Comparison of ENCODE assay signal across 10 mouse cellular contexts in the genomic region with DNA sequence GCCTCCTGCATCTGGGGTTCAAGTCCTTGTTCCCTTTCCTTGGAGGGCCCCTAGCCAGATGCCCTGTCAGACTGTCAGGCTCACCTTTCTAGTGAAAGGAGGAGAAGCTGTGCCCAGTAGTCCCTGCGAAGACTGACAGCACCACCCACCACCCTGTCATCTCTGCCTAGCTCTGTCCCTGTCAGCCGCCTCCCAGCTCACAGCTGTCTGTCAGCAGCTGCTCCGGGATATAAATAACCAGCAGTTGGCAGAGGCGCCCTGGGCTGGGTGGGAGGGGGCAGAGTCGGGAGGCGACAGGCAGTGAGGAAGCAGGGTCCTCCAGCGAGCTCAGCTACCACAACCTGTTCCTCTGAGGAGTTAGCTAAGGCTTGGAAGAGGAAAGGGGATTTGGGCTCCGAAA. TPM values are rescaled to one million over a fixed set of nuclear protein-coding genes. Genes with fewer than 3 reads are reported as not detected.
DNase-seq lines count a peak whose midpoint lies in the region; ATAC-seq and TF ChIP-seq lines count a peak whose summit lies in the region.
"Had no signal": no experiment of that assay in that cellular context is flagged by ENCODE, and none has a peak within 500 bp of the region (broad histone marks: within the 10 kb centered on the region; RNA-seq: fewer than 3 reads in every experiment).

No protein-coding gene starts in this region.

- DNase-seq in thymus, postnatal 0 days (ENCODE audit: low spot score) = peak; percentile 4
- DNase-seq in thymus, adult 2 months = no peak
- DNase-seq in lung, postnatal 0 days (ENCODE audit: low spot score) = peak; percentile 37
- no peak for DNase-seq in cerebellum, postnatal 10 days
- no peak for DNase-seq in kidney, adult 9 months
- DNase-seq in T-cell, adult 2 months (ENCODE audit: low spot score) = no peak
- DNase-seq: cerebellum, adult 11 months had no signal

- H3K27me3 ChIP-seq in forebrain, embryonic 13.5 days = no peaks in the 10 kb centered on the region
- H3K27me3 ChIP-seq in forebrain, embryonic 12.5 days = no peaks in the 10 kb centered on the region
- 0 out of 2 replicates have a peak, but pooled peaks cover 2% of the 10 kb centered on the region for H3K27me3 ChIP-seq in thymus, adult 2 months (ENCODE audit: control insufficient read depth, insufficient read depth, low read length)
- H3K27me3 ChIP-seq in lung, postnatal 0 days (replicated peaks; ENCODE audit: insufficient read depth, low read length) = no peaks in the 10 kb centered on the region

- H3K27ac ChIP-seq in forebrain, embryonic 13.5 days = no peak overlapping the region
- no peak overlapping the region for H3K27ac ChIP-seq in forebrain, embryonic 12.5 days
- H3K27ac ChIP-seq in thymus, adult 2 months (ENCODE audit: control insufficient read depth, insufficient read depth, low read length) = no peak overlapping the region
- H3K27ac ChIP-seq in lung, postnatal 0 days (ENCODE audit: low read length) = no peak overlapping the region
- H3K27ac ChIP-seq: stomach, postnatal 0 days had no signal

- H3K4me1 ChIP-seq in forebrain, embryonic 13.5 days = peaks cover 25% of the 10 kb centered on the region
- peaks cover 18% of the 10 kb centered on the region for H3K4me1 ChIP-seq in forebrain, embryonic 12.5 days
- no peaks in the 10 kb centered on the region for H3K4me1 ChIP-seq in thymus, adult 2 months (replicated peaks; ENCODE audit: control insufficient read depth, insufficient read depth, low read length)
- H3K4me1 ChIP-seq in lung, postnatal 0 days (ENCODE audit: insufficient read depth, low read depth, low read length) = no peaks in the 10 kb centered on the region

- WGBS in forebrain, embryonic 13.5 days = 43% methylated on average over 8 of the region's 8 CpGs
- 39% methylated on average over 8 of the region's 8 CpGs for WGBS in forebrain, embryonic 12.5 days
- WGBS in thymus, adult 2 months = 12% methylated on average over 8 of the region's 8 CpGs
- WGBS in lung, postnatal 0 days = 22% methylated on average over 8 of the region's 8 CpGs

- no peak overlapping the region for H3K4me3 ChIP-seq in forebrain, embryonic 13.5 days
- no peak overlapping the region for H3K4me3 ChIP-seq in forebrain, embryonic 12.5 days (replicated peaks)
- H3K4me3 ChIP-seq in thymus, adult 2 months (ENCODE audit: control insufficient read depth, insufficient read depth, low read length) = no peak overlapping the region
- no peak overlapping the region for H3K4me3 ChIP-seq in lung, postnatal 0 days (ENCODE audit: low read depth, low read length)

- TF ChIP-seq CTCF in thymus, adult 2 months (IDR thresholded peaks at IDR 0.05; ENCODE audit: borderline replicate concordance, control insufficient read depth, extremely low read depth, insufficient read depth, low read length, poor library complexity) = no peak
- no peak for TF ChIP-seq CTCF in lung, postnatal 0 days (IDR thresholded peaks at IDR 0.05)

- H3K36me3 ChIP-seq in forebrain, embryonic 13.5 days (ENCODE audit: poor library complexity, severe bottlenecking) = no peaks in the 10 kb centered on the region
- H3K36me3 ChIP-seq in forebrain, embryonic 12.5 days (replicated peaks) = no peaks in the 10 kb centered on the region
- H3K36me3 ChIP-seq in thymus, adult 2 months (ENCODE audit: control insufficient read depth, insufficient read depth, low read length) = no peaks in the 10 kb centered on the region
- no peaks in the 10 kb centered on the region for H3K36me3 ChIP-seq in lung, postnatal 0 days (ENCODE audit: insufficient read depth, low read length)

- H3K4me2 ChIP-seq in forebrain, embryonic 13.5 days = no peak overlapping the region
- no peak overlapping the region for H3K4me2 ChIP-seq in forebrain, embryonic 12.5 days
- no peak overlapping the region for H3K4me2 ChIP-seq in lung, postnatal 0 days (replicated peaks; ENCODE audit: low read depth, low read length)

- no peak overlapping the region for H3K9ac ChIP-seq in forebrain, embryonic 13.5 days
- H3K9ac ChIP-seq in forebrain, embryonic 12.5 days = no peak overlapping the region
- no peak overlapping the region for H3K9ac ChIP-seq in lung, postnatal 0 days (replicated peaks; ENCODE audit: low read depth)

- no peak for TF ChIP-seq POLR2A in thymus, adult 2 months (IDR thresholded peaks at IDR 0.05; ENCODE audit: control insufficient read depth, extremely low read depth, insufficient read depth, low read length, poor library complexity)

- peak; percentile 71 for ATAC-seq in forebrain, embryonic 13.5 days
- ATAC-seq in forebrain, embryonic 12.5 days (ENCODE audit: low FRiP score) = no peak; the same call in 1 of the 2 replicates
- peak; percentile 72 for ATAC-seq in lung, postnatal 0 days

- no peak for TF ChIP-seq EP300 in lung, postnatal 0 days (IDR thresholded peaks at IDR 0.05)

- no peaks in the 10 kb centered on the region for H3K9me3 ChIP-seq in forebrain, embryonic 13.5 days (replicated peaks)
- H3K9me3 ChIP-seq in forebrain, embryonic 12.5 days = peaks cover 6% of the 10 kb centered on the region; the same call in 1 of the 2 replicates
- no peaks in the 10 kb centered on the region for H3K9me3 ChIP-seq in lung, postnatal 0 days (ENCODE audit: low read length)

RNA-seq across cellular contexts. Expression of a gene that starts 26.8 kb away (rescaled TPM):
- 22.2 and 25.6 TPM in 2 replicates for polyA plus RNA-seq in forebrain, embryonic 13.5 days (2015; fragmentation: Nextera tagmentation; extraction: Ambion mirVana)
- polyA plus RNA-seq in forebrain, embryonic 12.5 days (2016; fragmentation: Nextera tagmentation; extraction: Ambion mirVana) = 17.9 and 19.8 TPM in 2 replicates
- polyA plus RNA-seq in thymus, postnatal 0 days (2015; fragmentation: Nextera tagmentation; extraction: Ambion mirVana) = 0.15 and 0.16 TPM in 2 replicates
- 0.93 and 1.5 TPM in 2 replicates for polyA plus RNA-seq in thymus, adult 2 months (2012; rRNA removed)
- polyA plus RNA-seq in lung, postnatal 0 days (2015; fragmentation: Nextera tagmentation; extraction: Ambion mirVana) = 0.63 and 0.67 TPM in 2 replicates

Comparison
In these comparisons a context has a peak if more than half of its experiments do, and no peak if none do; other contexts are left out.
1. DNase-seq: peak in thymus, postnatal 0 days (single experiment) and lung, postnatal 0 days (single experiment); none in thymus, adult 2 months (single experiment), cerebellum, postnatal 10 days (0 of 2), kidney, adult 9 months (single experiment) and T-cell, adult 2 months (single experiment).